Mouse (Mus musculus): Measurements from ENCODE around the gene Syngr1. TPM values are rescaled to one million over a fixed set of nuclear protein-coding genes. Genes with fewer than 3 reads are reported as not detected.
"Not testable (repeated sequence)": the region's sequence is repeated elsewhere in the genome, so short reads cannot be mapped to it uniquely, and the experiment has no call there.

Syngr1 gene
- polyA plus RNA-seq, 1 experiment from 2014 or later: 15.8 TPM

- 85% methylated on average over 12 of the region's 12 CpGs for WGBS
- Histone ChIP-seq H3K9ac (no peak overlapping the region), H3K27me3 (replicated peaks) (no peaks in the 10 kb centered on the region), H3K36me3 (peaks cover 9% of the 10 kb centered on the region), H3K4me1 (no peaks in the 10 kb centered on the region), H3K27ac (no peak overlapping the region), H3K4me2 (replicated peaks) (no peak overlapping the region), H3K9me3 (no peaks in the 10 kb centered on the region), H3K4me3 (no peak overlapping the region)
- no peak for ATAC-seq (ENCODE audit: low FRiP score, low read depth)
These were observed 20.3 kb downstream of the Syngr1 start for GRCm38 (mm10) chr15:80111436-80111835.

GRCm38 (mm10) chr15:80112499-80112898, 21.4 kb downstream of the Syngr1 start:
- peaks cover 9% of the 10 kb centered on the region for H3K36me3 ChIP-seq
- H3K4me3 ChIP-seq: no peak overlapping the region
- no peaks in the 10 kb centered on the region for H3K9me3 ChIP-seq
- no peak overlapping the region for H3K27ac ChIP-seq
- WGBS: 40% methylated on average over 2 of the region's 2 CpGs
- no peaks in the 10 kb centered on the region for H3K27me3 ChIP-seq (replicated peaks)
- H3K9ac ChIP-seq: no peak overlapping the region
- H3K4me1 ChIP-seq: no peaks in the 10 kb centered on the region
- H3K4me2 ChIP-seq (replicated peaks): no peak overlapping the region
- ATAC-seq (ENCODE audit: low FRiP score, low read depth): no peak

GRCm38 (mm10) chr15:80114414-80114813, 23.3 kb downstream of the Syngr1 start:
- ATAC-seq (ENCODE audit: low FRiP score, low read depth): no peak

GRCm38 (mm10) chr15:80115256-80115655, 24.1 kb downstream of the Syngr1 start:
- 65% methylated on average over 5 of the region's 5 CpGs for WGBS
- no peaks in the 10 kb centered on the region for H3K4me1 ChIP-seq
- no peak overlapping the region for H3K4me3 ChIP-seq
- H3K36me3 ChIP-seq: peaks cover 9% of the 10 kb centered on the region
- ATAC-seq (ENCODE audit: low FRiP score, low read depth): no peak
- H3K27ac ChIP-seq: no peak overlapping the region
- H3K9me3 ChIP-seq: no peaks in the 10 kb centered on the region
- no peaks in the 10 kb centered on the region for H3K27me3 ChIP-seq (replicated peaks)
- no peak overlapping the region for H3K9ac ChIP-seq
- H3K4me2 ChIP-seq (replicated peaks): 0 out of 2 replicates have a peak overlapping the region, but pooled peaks have one; percentile 6

More at GRCm38 (mm10) chr15:80114414-80114813, 23.3 kb downstream of the Syngr1 start:
- H3K4me3 ChIP-seq: no peak overlapping the region
- H3K27me3 ChIP-seq (replicated peaks): no peaks in the 10 kb centered on the region
- H3K4me2 ChIP-seq (replicated peaks): no peak overlapping the region
- H3K4me1 ChIP-seq: no peaks in the 10 kb centered on the region
- H3K9me3 ChIP-seq: no peaks in the 10 kb centered on the region
- H3K9ac ChIP-seq: no peak overlapping the region
- WGBS: 93% methylated on average over 7 of the region's 7 CpGs
- no peak overlapping the region for H3K27ac ChIP-seq
- peaks cover 9% of the 10 kb centered on the region for H3K36me3 ChIP-seq

GRCm38 (mm10) chr15:80115866-80116794, 25.0 kb downstream of the Syngr1 start:
- Histone ChIP-seq H3K27ac (no peak overlapping the region), H3K4me1 (no peaks in the 10 kb centered on the region), H3K4me3 (no peak overlapping the region), H3K36me3 (peaks cover 9% of the 10 kb centered on the region), H3K27me3 (replicated peaks) (no peaks in the 10 kb centered on the region), H3K9me3 (no peaks in the 10 kb centered on the region), H3K4me2 (replicated peaks) (0 out of 2 replicates have a peak overlapping the region, but pooled peaks have one; percentile 6), H3K9ac (no peak overlapping the region)
- ATAC-seq (ENCODE audit: low FRiP score, low read depth): no peak
- WGBS: 73% methylated on average over 13 of the region's 13 CpGs

- no peak for ATAC-seq (ENCODE audit: low FRiP score, low read depth)
- no peaks in the 10 kb centered on the region for H3K4me1 ChIP-seq
- no peak overlapping the region for H3K4me2 ChIP-seq (replicated peaks)
- WGBS: 65% methylated on average over 8 of the region's 8 CpGs
- no peak overlapping the region for H3K27ac ChIP-seq
- H3K36me3 ChIP-seq: peaks cover 6% of the 10 kb centered on the region; the same call in 1 of the 2 replicates
- no peaks in the 10 kb centered on the region for H3K9me3 ChIP-seq
- H3K27me3 ChIP-seq (replicated peaks): no peaks in the 10 kb centered on the region
- H3K9ac ChIP-seq: no peak overlapping the region
- H3K4me3 ChIP-seq: no peak overlapping the region
These were observed 26.0 kb downstream of the Syngr1 start for GRCm38 (mm10) chr15:80117154-80117553.

- no peaks in the 10 kb centered on the region for H3K27me3 ChIP-seq (replicated peaks)
- H3K9ac ChIP-seq: no peak overlapping the region
- H3K9me3 ChIP-seq: no peaks in the 10 kb centered on the region
- ATAC-seq (ENCODE audit: low FRiP score, low read depth): no peak
- WGBS: 91% methylated on average over 6 of the region's 6 CpGs
- no peak overlapping the region for H3K4me2 ChIP-seq (replicated peaks)
- H3K27ac ChIP-seq: no peak overlapping the region
- H3K4me1 ChIP-seq: no peaks in the 10 kb centered on the region
- H3K36me3 ChIP-seq: no peaks in the 10 kb centered on the region
- no peak overlapping the region for H3K4me3 ChIP-seq
These were observed 27.9 kb downstream of the Syngr1 start for GRCm38 (mm10) chr15:80119076-80119475.

GRCm38 (mm10) chr15:80121721-80122325, 30.7 kb downstream of the Syngr1 start:
- H3K36me3 ChIP-seq: no peaks in the 10 kb centered on the region
- ATAC-seq (ENCODE audit: low FRiP score, low read depth): no peak
- H3K4me2 ChIP-seq (replicated peaks): no peak overlapping the region
- no peak overlapping the region for H3K9ac ChIP-seq
- WGBS: 95% methylated on average over 9 of the region's 9 CpGs
- H3K4me3 ChIP-seq: no peak overlapping the region
- H3K27ac ChIP-seq: no peak overlapping the region
- no peaks in the 10 kb centered on the region for H3K4me1 ChIP-seq
- no peaks in the 10 kb centered on the region for H3K9me3 ChIP-seq
- H3K27me3 ChIP-seq (replicated peaks): no peaks in the 10 kb centered on the region

GRCm38 (mm10) chr15:80122431-80122830, 31.3 kb downstream of the Syngr1 start:
- not testable (repeated sequence) for H3K9me3 ChIP-seq; H3K4me1 ChIP-seq; H3K36me3 ChIP-seq; H3K4me2 ChIP-seq (replicated peaks); H3K27ac ChIP-seq; H3K4me3 ChIP-seq; H3K27me3 ChIP-seq (replicated peaks); H3K9ac ChIP-seq; ATAC-seq (ENCODE audit: low FRiP score, low read depth)
- 94% methylated on average over 6 of the region's 6 CpGs for WGBS

GRCm38 (mm10) chr15:80124651-80125050, 33.5 kb downstream of the Syngr1 start:
- no peak for ATAC-seq (ENCODE audit: low FRiP score, low read depth)
- 77% methylated on average over 4 of the region's 4 CpGs for WGBS
- Histone ChIP-seq H3K27ac (no peak overlapping the region), H3K4me2 (replicated peaks) (no peak overlapping the region), H3K9ac (no peak overlapping the region), H3K4me3 (no peak overlapping the region), H3K9me3 (no peaks in the 10 kb centered on the region), H3K36me3 (no peaks in the 10 kb centered on the region), H3K4me1 (no peaks in the 10 kb centered on the region), H3K27me3 (replicated peaks) (no peaks in the 10 kb centered on the region)

GRCm38 (mm10) chr15:80127191-80127590, 36.1 kb downstream of the Syngr1 start:
- no peaks in the 10 kb centered on the region for H3K9me3 ChIP-seq
- H3K36me3 ChIP-seq: no peaks in the 10 kb centered on the region
- H3K4me3 ChIP-seq: no peak overlapping the region
- WGBS: 78% methylated on average over 1 of the region's 1 CpGs
- no peak overlapping the region for H3K4me2 ChIP-seq (replicated peaks)
- no peak overlapping the region for H3K27ac ChIP-seq
- H3K4me1 ChIP-seq: no peaks in the 10 kb centered on the region
- no peak overlapping the region for H3K9ac ChIP-seq
- no peak for ATAC-seq (ENCODE audit: low FRiP score, low read depth)
- H3K27me3 ChIP-seq (replicated peaks): no peaks in the 10 kb centered on the region

- Histone ChIP-seq H3K4me2 (replicated peaks) (no peak overlapping the region), H3K4me1 (peaks cover 13% of the 10 kb centered on the region), H3K27ac (no peak overlapping the region), H3K36me3 (no peaks in the 10 kb centered on the region), H3K27me3 (replicated peaks) (no peaks in the 10 kb centered on the region), H3K9me3 (no peaks in the 10 kb centered on the region), H3K9ac (no peak overlapping the region), H3K4me3 (no peak overlapping the region)
- no peak for ATAC-seq (ENCODE audit: low FRiP score, low read depth)
- 90% methylated on average over 6 of the region's 6 CpGs for WGBS
These were observed 38.8 kb downstream of the Syngr1 start for GRCm38 (mm10) chr15:80129982-80130381.
